In genomic region chr5:124241686-124242444, GRCm38 (mm10) we compare ENCODE assay signal across 9 mouse cellular contexts. TPM values are rescaled to one million over a fixed set of nuclear protein-coding genes. Genes with fewer than 3 reads are reported as not detected.
A peak's percentile ranks its signal among the peaks of the same experiment; 100 is the strongest.
DNase-seq lines count a peak whose midpoint lies in the region; ATAC-seq and TF ChIP-seq lines count a peak whose summit lies in the region.
"Had no signal": no experiment of that assay in that cellular context is flagged by ENCODE, and none has a peak within 500 bp of the region (broad histone marks: within the 10 kb centered on the region; RNA-seq: fewer than 3 reads in every experiment).

No protein-coding gene starts in this region.

- H3K9me3 ChIP-seq in midbrain, embryonic 12.5 days: no peaks in the 10 kb centered on the region
- H3K9me3 ChIP-seq in midbrain, embryonic 11.5 days (ENCODE audit: control insufficient read depth, low read length): no peaks in the 10 kb centered on the region
- H3K9me3 ChIP-seq in hindbrain, embryonic 12.5 days (replicated peaks): no peaks in the 10 kb centered on the region
- no peaks in the 10 kb centered on the region for H3K9me3 ChIP-seq in neural tube, embryonic 13.5 days
- H3K9me3 ChIP-seq: liver, embryonic 15.5 days had no signal

- TF ChIP-seq POLR2A in heart, adult 2 months (IDR thresholded peaks at IDR 0.05; ENCODE audit: insufficient read depth, low read depth, low read length): no peak

- no peak for ATAC-seq in midbrain, embryonic 12.5 days (ENCODE audit: low FRiP score, low read depth)
- ATAC-seq in midbrain, embryonic 11.5 days (ENCODE audit: low FRiP score): no peak
- ATAC-seq in hindbrain, embryonic 12.5 days (ENCODE audit: low FRiP score): 0 out of 2 replicates have a peak, but pooled peaks have one; percentile 13
- ATAC-seq in neural tube, embryonic 13.5 days (ENCODE audit: low read depth): peak; percentile 53; the same call in 1 of the 2 replicates

- 0 out of 2 replicates have a peak overlapping the region, but pooled peaks have one; percentile 13 for H3K4me2 ChIP-seq in midbrain, embryonic 12.5 days (replicated peaks)
- no peak overlapping the region for H3K4me2 ChIP-seq in midbrain, embryonic 11.5 days
- peak overlapping the region; percentile 34; the same call in 1 of the 2 replicates for H3K4me2 ChIP-seq in hindbrain, embryonic 12.5 days (replicated peaks)
- peak overlapping the region; percentile 35 for H3K4me2 ChIP-seq in neural tube, embryonic 13.5 days
- H3K4me2 ChIP-seq: liver, embryonic 15.5 days had no signal

- H3K27ac ChIP-seq in heart, adult 2 months: peak overlapping the region; percentile 49; the same call in 1 of the 2 replicates
- H3K27ac ChIP-seq in midbrain, embryonic 12.5 days (replicated peaks): peak overlapping the region; percentile 50
- H3K27ac ChIP-seq in midbrain, embryonic 11.5 days (ENCODE audit: low read depth, low read length): no peak overlapping the region
- peak overlapping the region; percentile 76 for H3K27ac ChIP-seq in hindbrain, embryonic 12.5 days
- peak overlapping the region; percentile 83 for H3K27ac ChIP-seq in neural tube, embryonic 13.5 days (replicated peaks)
- H3K27ac ChIP-seq: liver, embryonic 15.5 days had no signal

- no peaks in the 10 kb centered on the region for H3K27me3 ChIP-seq in heart, adult 2 months (ENCODE audit: control insufficient read depth, insufficient read depth, low read length)
- H3K27me3 ChIP-seq in midbrain, embryonic 12.5 days: no peaks in the 10 kb centered on the region
- H3K27me3 ChIP-seq in midbrain, embryonic 11.5 days (ENCODE audit: control insufficient read depth, insufficient read depth, low read length): no peaks in the 10 kb centered on the region
- H3K27me3 ChIP-seq in hindbrain, embryonic 12.5 days: no peaks in the 10 kb centered on the region
- H3K27me3 ChIP-seq in neural tube, embryonic 13.5 days: no peaks in the 10 kb centered on the region
- H3K27me3 ChIP-seq: liver, embryonic 15.5 days had no signal

- intact Hi-C loops in heart, adult 2 months (cut with DNase I): loop anchor here (2.0 kb wide), 1 partner anchor 19 kb away; no protein-coding TSS in a partner anchor
- intact Hi-C loops in heart, postnatal 36 days (cut with DNase I): no loop called here
- intact Hi-C loops in gastrocnemius, postnatal 14 days (cut with DNase I; ENCODE audit: low total_unique reads): no loop called here

- no peak overlapping the region for H3K4me3 ChIP-seq in heart, adult 2 months
- H3K4me3 ChIP-seq in midbrain, embryonic 12.5 days: no peak overlapping the region
- H3K4me3 ChIP-seq in midbrain, embryonic 11.5 days (ENCODE audit: low read depth, low read length): no peak overlapping the region
- H3K4me3 ChIP-seq in hindbrain, embryonic 12.5 days: no peak overlapping the region
- no peak overlapping the region for H3K4me3 ChIP-seq in neural tube, embryonic 13.5 days
- H3K4me3 ChIP-seq: liver, embryonic 15.5 days had no signal

- no peak for TF ChIP-seq EP300 in heart, adult 2 months (IDR thresholded peaks at IDR 0.05; ENCODE audit: insufficient read depth, low read depth, low read length)

- no peak for TF ChIP-seq CTCF in heart, adult 2 months (IDR thresholded peaks at IDR 0.05)

- 53% methylated on average over 10 of the region's 10 CpGs for WGBS in heart, adult 2 months
- 50% methylated on average over 10 of the region's 10 CpGs for WGBS in midbrain, embryonic 12.5 days
- 47% methylated on average over 10 of the region's 10 CpGs for WGBS in midbrain, embryonic 11.5 days
- whole genome bisulfite sequencing in hindbrain, embryonic 12.5 days: 41% methylated on average over 10 of the region's 10 CpGs
- 30% methylated on average over 10 of the region's 10 CpGs for WGBS in neural tube, embryonic 13.5 days

- peaks cover 25% of the 10 kb centered on the region for H3K4me1 ChIP-seq in heart, adult 2 months (ENCODE audit: control insufficient read depth, insufficient read depth, low read length)
- H3K4me1 ChIP-seq in midbrain, embryonic 12.5 days: peaks cover 27% of the 10 kb centered on the region
- H3K4me1 ChIP-seq in midbrain, embryonic 11.5 days (ENCODE audit: control insufficient read depth, insufficient read depth, low read length): peaks cover 10% of the 10 kb centered on the region; the same call in 1 of the 2 replicates
- H3K4me1 ChIP-seq in hindbrain, embryonic 12.5 days: peaks cover 22% of the 10 kb centered on the region
- H3K4me1 ChIP-seq in neural tube, embryonic 13.5 days (replicated peaks): peaks cover 29% of the 10 kb centered on the region

- no peak overlapping the region for H3K9ac ChIP-seq in heart, adult 2 months (ENCODE audit: low read depth, low read length)
- H3K9ac ChIP-seq in midbrain, embryonic 12.5 days (replicated peaks): no peak overlapping the region
- H3K9ac ChIP-seq in midbrain, embryonic 11.5 days (ENCODE audit: low read length): no peak overlapping the region
- H3K9ac ChIP-seq in hindbrain, embryonic 12.5 days: no peak overlapping the region
- H3K9ac ChIP-seq in neural tube, embryonic 13.5 days: peak overlapping the region; percentile 47
- H3K9ac ChIP-seq: liver, embryonic 15.5 days had no signal

- H3K36me3 ChIP-seq in heart, adult 2 months (ENCODE audit: control insufficient read depth, insufficient read depth, low read length): peaks cover 3% of the 10 kb centered on the region
- H3K36me3 ChIP-seq in midbrain, embryonic 12.5 days: no peaks in the 10 kb centered on the region
- no peaks in the 10 kb centered on the region; the same call in 1 of the 2 replicates for H3K36me3 ChIP-seq in midbrain, embryonic 11.5 days (ENCODE audit: control insufficient read depth, insufficient read depth, low read length)
- H3K36me3 ChIP-seq in hindbrain, embryonic 12.5 days: 0 out of 2 replicates have a peak, but pooled peaks cover 6% of the 10 kb centered on the region
- H3K36me3 ChIP-seq in neural tube, embryonic 13.5 days: 0 out of 2 replicates have a peak, but pooled peaks cover 11% of the 10 kb centered on the region

- DNase-seq in heart, adult 2 months: no peak
- DNase-seq in heart, postnatal 36 days: no peak
- no peak for DNase-seq in midbrain, embryonic 11.5 days (ENCODE audit: low spot score, missing footprints)
- DNase-seq in gastrocnemius, postnatal 14 days: no peak
- DNase-seq in liver: no peak

- peaks cover 3% of the 10 kb centered on the region; the same call in 1 of the 2 replicates for H3K79me2 ChIP-seq in heart, adult 2 months (replicated peaks; ENCODE audit: control insufficient read depth, insufficient read depth, low read length)

RNA-seq across cellular contexts. Expression of gene Pitpnm2, which starts 7.7 kb away (rescaled TPM):
- total RNA-seq in heart, adult 2 months (2021): 10 to 100 TPM; 40.1 TPM
- 34.9 and 37.7 TPM in 2 replicates for polyA plus RNA-seq in heart, adult 2 months (2012; rRNA removed)
- total RNA-seq in heart, postnatal 36 days (2021): 10 to 100 TPM; 43.9 to 45.5 TPM
- polyA plus RNA-seq in midbrain, embryonic 12.5 days (2016; fragmentation: Nextera tagmentation; extraction: Ambion mirVana): 6.0 and 7.2 TPM in 2 replicates
- 4.6 and 5.0 TPM in 2 replicates for polyA plus RNA-seq in midbrain, embryonic 11.5 days (2014; fragmentation: Nextera tagmentation; extraction: Ambion mirVana)
- 6.9 and 7.0 TPM in 2 replicates for polyA plus RNA-seq in hindbrain, embryonic 12.5 days (2016; fragmentation: Nextera tagmentation; extraction: Ambion mirVana)
- polyA plus RNA-seq in neural tube, embryonic 13.5 days (2015; fragmentation: Nextera tagmentation; extraction: Ambion mirVana): 7.9 and 8.4 TPM in 2 replicates
- 10 to 100 TPM; 18.4 to 19.0 TPM for total RNA-seq in gastrocnemius, postnatal 14 days (2021)

Comparison
In these comparisons a context has a peak if more than half of its experiments do, and no peak if none do; other contexts are left out.
1. ATAC-seq: peak in hindbrain, embryonic 12.5 days (single experiment) and neural tube, embryonic 13.5 days (single experiment); none in midbrain, embryonic 12.5 days (single experiment) and midbrain, embryonic 11.5 days (single experiment).